Mouse (Mus musculus) ES-E14 (cell line): ENCODE measurements around the gene Pitpnm2. TPM values are rescaled to one million over a fixed set of nuclear protein-coding genes. Genes with fewer than 3 reads are reported as not detected.
A peak's percentile ranks its signal among the peaks of the same experiment; 100 is the strongest.

ENCODE experiments used
- DNase-seq: peaks from one replicate; pipeline ENCODE4 v3.0.0-alpha.2; 2013; ENCODE audit warnings: low read depth, low spot score
- H3K27ac ChIP-seq: 2 replicates; pipeline ENCODE4 v1.5.1; 2012; ENCODE audit warnings: low read depth, mild to moderate bottlenecking, low read length, moderate library complexity, mixed read lengths; ENCODE audit not compliant: poor library complexity, insufficient read depth, severe bottlenecking
- H3K36me3 ChIP-seq: 2 replicates; pipeline ENCODE4 v1.6.1; 2012; ENCODE audit warnings: mild to moderate bottlenecking, low read length, moderate library complexity, mixed read lengths; ENCODE audit not compliant: control insufficient read depth, poor library complexity, insufficient read depth, severe bottlenecking
- H3K4me1 ChIP-seq, 2 experiments: fragments of 150-350 bp in 1 of 2; sonication (generic) in 1 of 2; 2 replicates each; pipeline ENCODE4 v1.6.1; 2012; ENCODE audit warnings: low read length in 2 of 2, mild to moderate bottlenecking in 1 of 2, mixed read lengths in 1 of 2; ENCODE audit not compliant: control insufficient read depth in 2 of 2, insufficient read depth in 2 of 2, poor library complexity in 1 of 2
- H3K4me3 ChIP-seq, 2 experiments: fragments of 150-350 bp in 1 of 2; sonication (generic) in 1 of 2; 2 replicates each; pipeline ENCODE4 v1.5.1; 2012; ENCODE audit warnings: low read length in 2 of 2, low read depth in 1 of 2, mild to moderate bottlenecking in 1 of 2, mixed read lengths in 1 of 2; ENCODE audit not compliant: insufficient read depth in 1 of 2, poor library complexity in 1 of 2, severe bottlenecking in 1 of 2
- H3K9ac ChIP-seq: 2 replicates; pipeline ENCODE4 v1.6.1; 2012; ENCODE audit warnings: low read depth, mild to moderate bottlenecking, low read length, mixed read lengths; ENCODE audit not compliant: poor library complexity, insufficient read depth, severe bottlenecking
- H3K9me3 ChIP-seq: fragments of 150-350 bp; sonication (generic); 2 replicates; pipeline ENCODE4 v1.6.1; 2012; ENCODE audit warnings: low read depth, mild to moderate bottlenecking, low read length; ENCODE audit not compliant: control insufficient read depth, insufficient read depth
- CHD2 ChIP-seq: IDR thresholded peaks from 2 replicates; pipeline ENCODE4 v1.6.1; 2014; ENCODE audit warnings: mild to moderate bottlenecking, low read depth, low read length, inconsistent platforms
- HCFC1 ChIP-seq: IDR thresholded peaks from 2 replicates; pipeline ENCODE4 v1.6.1; 2012; ENCODE audit warnings: low read length, inconsistent platforms, borderline replicate concordance; ENCODE audit not compliant: insufficient read depth
- MAFK ChIP-seq: IDR thresholded peaks from 2 replicates; pipeline ENCODE4 v1.6.1; 2014; ENCODE audit warnings: mild to moderate bottlenecking, low read depth, low read length, inconsistent platforms; ENCODE audit not compliant: insufficient read depth
- ZC3H11A ChIP-seq: IDR thresholded peaks from 2 replicates; pipeline ENCODE4 v1.6.1; 2012; ENCODE audit warnings: low read depth, mild to moderate bottlenecking, inconsistent platforms, low read length, borderline replicate concordance
- ZNF384 ChIP-seq: IDR thresholded peaks from 2 replicates; pipeline ENCODE4 v1.6.1; 2012; ENCODE audit warnings: low read depth, low read length, inconsistent platforms
- in situ Hi-C, 2 experiments: fragments of 600-800 bp; cut with MboI; formaldehyde crosslinking; loops; one replicate each; pipeline ENCODE4 v1.15.1; 2025; ENCODE audit warnings: low sequenced_read_pairs in 2 of 2, inconsistent platforms in 1 of 2; ENCODE audit not compliant: unreplicated experiment in 2 of 2
- total RNA-seq: library from RNA; depleted of rRNA; stranded (reverse); fragments of 300-350 nt; gene quantifications from 2 replicates; pipeline ENCODE4 v1.2.3, GENCODE M21; 2012

Pitpnm2 gene
- total RNA-seq, 1 experiment = 6.6 TPM

DNA sequence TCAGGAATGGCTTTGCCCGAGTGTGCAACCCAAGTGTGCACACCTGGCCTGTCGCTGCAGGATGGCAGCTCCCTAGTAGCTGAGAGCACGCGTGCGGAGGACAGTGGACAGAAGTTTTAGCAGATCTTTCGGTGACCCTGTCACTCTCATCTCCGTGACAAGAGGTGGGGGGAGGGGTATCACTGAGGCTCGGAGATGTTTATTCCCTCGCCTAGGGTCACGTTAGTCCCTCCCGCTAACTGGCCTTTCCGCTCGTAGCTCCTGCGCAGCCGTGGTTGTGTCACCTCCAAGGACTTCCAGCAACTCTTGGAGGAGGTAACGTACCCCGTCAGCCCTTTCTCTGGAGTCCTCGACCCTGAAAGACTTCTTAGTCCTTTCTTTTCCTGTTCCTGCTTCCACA, 137.0 kb downstream of the Pitpnm2 start:
- H3K4me1 ChIP-seq = peaks cover 0 to 5% of the 10 kb centered on the region in 2 experiments; a peak in 1 of 4 replicates
- DNase-seq = no peak
- in situ Hi-C loops = no loop called here

GRCm38 (mm10) chr5:124111742-124112497, 137.6 kb downstream of the Pitpnm2 start, which contains the start of gene Ogfod2:
Gene Ogfod2 (plus strand): TSS chr5:124112297.
- peak within 1 kb of the TSS; percentile 48; the same call in 1 of the 2 replicates for H3K27ac ChIP-seq
- H3K4me1 ChIP-seq = peaks cover 0 to 3% of the 10 kb centered on the region in 2 experiments; a peak in 1 of 4 replicates
- TF ChIP-seq CHD2 (no peak), HCFC1 (peak; percentile 51; the same call in 1 of the 2 replicates)
- no peaks in the 10 kb centered on the region; the same call in 1 of the 2 replicates for H3K9me3 ChIP-seq
- in situ Hi-C loops = no loop called here
- DNase-seq = peak; percentile 82
- peak within 1 kb of the TSS; percentile 75 for H3K9ac ChIP-seq
- H3K36me3 ChIP-seq = no peaks in the 10 kb centered on the region; the same call in 1 of the 2 replicates
- peak within 1 kb of the TSS; percentile 70 to 85 for H3K4me3 ChIP-seq

More for the DNA sequence above, 137.0 kb downstream of the Pitpnm2 start:
- peak overlapping the region; percentile 20 for H3K9ac ChIP-seq
- H3K27ac ChIP-seq = no peak overlapping the region
- TF ChIP-seq HCFC1 (no peak), ZC3H11A (no peak), ZNF384 (no peak), CHD2 (no peak), MAFK (no peak)
- H3K4me3 ChIP-seq = peak overlapping the region; percentile 70 to 85
- peaks cover 2% of the 10 kb centered on the region; the same call in 1 of the 2 replicates for H3K36me3 ChIP-seq
- no peaks in the 10 kb centered on the region; the same call in 1 of the 2 replicates for H3K9me3 ChIP-seq

GRCm38 (mm10) chr5:124111077-124111741, 138.4 kb downstream of the Pitpnm2 start:
- in situ Hi-C loops = no loop called here
- Histone ChIP-seq H3K9me3 (no peaks in the 10 kb centered on the region; the same call in 1 of the 2 replicates), H3K9ac (peak overlapping the region; percentile 16; the same call in 1 of the 2 replicates), H3K4me1 (no peaks in the 10 kb centered on the region), H3K36me3 (no peaks in the 10 kb centered on the region; the same call in 1 of the 2 replicates), H3K4me3 (peak overlapping the region; percentile 70 to 85), H3K27ac (0 out of 2 replicates have a peak overlapping the region, but pooled peaks have one; percentile 6)
- TF ChIP-seq ZC3H11A (no peak), MAFK (no peak), CHD2 (no peak), HCFC1 (no peak), ZNF384 (no peak)
- DNase-seq = no peak

GRCm38 (mm10) chr5:124103552-124103951, 146.0 kb downstream of the Pitpnm2 start:
- TF ChIP-seq MAFK = no peak
- TF ChIP-seq HCFC1 = no peak
- TF ChIP-seq CHD2 = no peak
- TF ChIP-seq ZNF384 = no peak
- TF ChIP-seq ZC3H11A = no peak
- H3K4me3 ChIP-seq = no peak overlapping the region
- no peak overlapping the region for H3K27ac ChIP-seq
- in situ Hi-C loops = no loop called here
- H3K36me3 ChIP-seq = no peaks in the 10 kb centered on the region
- H3K9me3 ChIP-seq = no peaks in the 10 kb centered on the region
- no peak for DNase-seq
- no peak overlapping the region for H3K9ac ChIP-seq
- H3K4me1 ChIP-seq = no peaks in the 10 kb centered on the region
